Mouse (Mus musculus) olfactory bulb, adult 2 months (tissue): Measurements from ENCODE around the gene Ehd4. TPM values are rescaled to one million over a fixed set of nuclear protein-coding genes. Genes with fewer than 3 reads are reported as not detected.
A peak's percentile ranks its signal among the peaks of the same experiment; 100 is the strongest.

Source experiments
- H3K27ac ChIP-seq: fragments of 200-500 bp; 2 replicates; pipeline ENCODE4 v1.5.1; 2012; ENCODE audit warnings: low read depth, low read length; ENCODE audit not compliant: insufficient read depth
- H3K4me1 ChIP-seq: fragments of 200-500 bp; 2 replicates; pipeline ENCODE4 v1.6.1; 2012; ENCODE audit warnings: low read length; ENCODE audit not compliant: control insufficient read depth, insufficient read depth
- H3K4me3 ChIP-seq: fragments of 200-500 bp; 2 replicates; pipeline ENCODE4 v1.5.1; 2012; ENCODE audit warnings: mild to moderate bottlenecking, low read depth, low read length, moderate library complexity; ENCODE audit not compliant: insufficient read depth
- CTCF ChIP-seq: fragments of 200-500 bp; IDR thresholded peaks from 2 replicates; pipeline ENCODE4 v1.5.1; 2012; ENCODE audit warnings: low read depth, mild to moderate bottlenecking, low read length, moderate library complexity; ENCODE audit not compliant: insufficient read depth
- POLR2A ChIP-seq: fragments of 200-500 bp; IDR thresholded peaks from 2 replicates; pipeline ENCODE4 v1.6.1; 2012; ENCODE audit warnings: mild to moderate bottlenecking, low read depth, low read length, moderate library complexity; ENCODE audit not compliant: insufficient read depth
- WGBS: fragments of 180-500 bp; shearing (Covaris S2); methylation state at CpG from one replicate; pipeline ENCODE4 v1.1.7; 2018; 5-methylcytosine and 5-hydroxymethylcytosine counted together
- polyA plus RNA-seq: library from polyadenylated mRNA; stranded (reverse); fragments of >200 nt; gene quantifications from 2 replicates; pipeline ENCODE4 v1.2.4, GENCODE M21; 2012; ENCODE audit warnings: low replicate concordance; ENCODE audit not compliant: missing spikeins, insufficient read depth, insufficient read length

The Ehd4 gene
- not detected in 2 replicates for polyA plus RNA-seq

GRCm38 (mm10) chr2:120154361-120154894, at the start of gene Ehd4:
Ehd4 (minus strand) TSS chr2:120154606.
- Histone ChIP-seq H3K27ac (no peak within 1 kb of the TSS), H3K4me3 (peak within 1 kb of the TSS; percentile 74), H3K4me1 (peaks cover 6% of the 10 kb centered on the region; the same call in 1 of the 2 replicates)
- WGBS = under 1% methylated on average over 53 of the region's 53 CpGs
- TF ChIP-seq POLR2A (0 out of 2 replicates have a peak, but pooled peaks have one; percentile 30), CTCF (no peak)

DNA sequence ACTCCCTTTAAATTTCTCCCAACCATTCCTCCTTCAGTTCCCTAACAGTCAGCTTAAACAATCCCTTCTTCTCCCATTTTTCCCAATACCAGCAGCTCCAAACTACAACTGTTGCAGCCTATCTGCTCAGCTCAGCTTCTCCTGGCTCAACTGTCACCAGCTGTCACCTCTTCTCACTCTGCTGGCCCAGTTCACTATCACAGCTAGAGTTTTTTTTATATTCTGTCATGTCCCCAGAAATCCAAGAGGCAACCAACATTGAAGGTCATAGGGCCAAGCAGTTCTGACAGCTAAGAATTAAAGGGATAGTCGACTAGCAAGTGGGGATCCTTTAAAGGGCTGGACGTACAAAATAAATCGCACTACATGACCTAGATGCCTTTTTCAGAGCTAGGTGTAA, 49.3 kb upstream of the Ehd4 start:
- 71% methylated on average over 3 of the region's 3 CpGs for WGBS

DNA sequence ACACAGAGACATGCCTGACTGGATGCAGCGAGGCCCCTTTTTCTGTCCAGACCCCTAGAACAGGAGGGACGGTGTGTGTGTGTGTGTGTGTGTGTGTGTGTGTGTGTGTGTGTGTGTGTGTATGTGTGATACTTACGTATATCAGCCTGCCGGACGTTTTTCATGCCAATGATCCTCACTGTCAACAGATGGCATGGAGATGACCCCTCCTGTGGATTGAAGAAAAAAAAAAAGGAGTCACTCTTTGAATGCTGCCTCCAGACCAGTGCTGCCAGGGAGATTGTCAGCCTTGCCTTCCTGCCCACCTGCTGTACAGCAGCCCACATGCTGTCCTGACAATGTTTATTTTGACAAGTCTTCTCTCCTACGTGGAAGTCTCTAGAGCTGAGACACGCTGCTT, 45.7 kb upstream of the Ehd4 start:
- WGBS = 83% methylated on average over 7 of the region's 7 CpGs
- H3K4me1 ChIP-seq = no peaks in the 10 kb centered on the region
- TF ChIP-seq CTCF (no peak), POLR2A (no peak)
- no peak overlapping the region for H3K27ac ChIP-seq
- H3K4me3 ChIP-seq = no peak overlapping the region

More for the DNA sequence above, 49.3 kb upstream of the Ehd4 start:
- Histone ChIP-seq H3K4me1 (no peaks in the 10 kb centered on the region), H3K27ac (no peak overlapping the region), H3K4me3 (no peak overlapping the region)
- TF ChIP-seq POLR2A = no peak
- TF ChIP-seq CTCF = no peak

- TF ChIP-seq POLR2A = no peak
- TF ChIP-seq CTCF = no peak
- H3K4me1 ChIP-seq = no peaks in the 10 kb centered on the region
- no peak overlapping the region for H3K27ac ChIP-seq
- no peak overlapping the region for H3K4me3 ChIP-seq
- 87% methylated on average over 4 of the region's 4 CpGs for WGBS
Measured at GRCm38 (mm10) chr2:120188174-120188573, 33.8 kb upstream of the Ehd4 start.

GRCm38 (mm10) chr2:120187583-120187982, 33.2 kb upstream of the Ehd4 start:
- TF ChIP-seq CTCF = no peak
- TF ChIP-seq POLR2A = no peak
- Histone ChIP-seq H3K4me3 (no peak overlapping the region), H3K4me1 (no peaks in the 10 kb centered on the region), H3K27ac (no peak overlapping the region)
- WGBS = 90% methylated on average over 1 of the region's 1 CpGs

- Histone ChIP-seq H3K4me1 (no peaks in the 10 kb centered on the region), H3K27ac (no peak overlapping the region), H3K4me3 (no peak overlapping the region)
- WGBS = 79% methylated on average over 6 of the region's 6 CpGs
- no peak for TF ChIP-seq POLR2A
- no peak for TF ChIP-seq CTCF
Measured at GRCm38 (mm10) chr2:120185527-120186276, 31.3 kb upstream of the Ehd4 start.

DNA sequence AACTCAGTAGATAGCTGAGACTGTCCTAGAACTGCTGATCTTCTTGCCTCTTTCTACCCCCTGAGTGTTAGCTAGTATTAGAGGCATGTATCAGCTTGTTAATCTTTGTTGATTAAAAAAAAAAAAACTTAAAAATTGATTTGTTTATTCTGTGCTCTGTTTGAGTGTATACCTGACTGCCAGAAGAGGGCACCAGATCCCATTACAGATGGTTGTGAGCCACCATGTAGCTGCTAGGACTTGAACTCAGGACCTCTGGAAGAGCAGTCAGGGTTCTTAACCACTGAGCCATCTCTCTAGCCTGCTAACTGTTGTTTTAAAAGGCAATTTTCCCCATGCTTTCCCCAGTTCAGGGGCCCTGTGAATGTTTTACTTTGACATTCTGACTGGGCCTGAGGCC, 24.5 kb upstream of the Ehd4 start:
- no peak overlapping the region for H3K4me3 ChIP-seq
- no peaks in the 10 kb centered on the region for H3K4me1 ChIP-seq
- H3K27ac ChIP-seq = no peak overlapping the region
- TF ChIP-seq POLR2A = no peak
- TF ChIP-seq CTCF = no peak

- TF ChIP-seq CTCF (peak; percentile 79), POLR2A (no peak)
- Histone ChIP-seq H3K4me1 (no peaks in the 10 kb centered on the region), H3K4me3 (no peak overlapping the region), H3K27ac (no peak overlapping the region)
- WGBS = 26% methylated on average over 10 of the region's 10 CpGs
Measured at GRCm38 (mm10) chr2:120173718-120174117, 19.3 kb upstream of the Ehd4 start.

DNA sequence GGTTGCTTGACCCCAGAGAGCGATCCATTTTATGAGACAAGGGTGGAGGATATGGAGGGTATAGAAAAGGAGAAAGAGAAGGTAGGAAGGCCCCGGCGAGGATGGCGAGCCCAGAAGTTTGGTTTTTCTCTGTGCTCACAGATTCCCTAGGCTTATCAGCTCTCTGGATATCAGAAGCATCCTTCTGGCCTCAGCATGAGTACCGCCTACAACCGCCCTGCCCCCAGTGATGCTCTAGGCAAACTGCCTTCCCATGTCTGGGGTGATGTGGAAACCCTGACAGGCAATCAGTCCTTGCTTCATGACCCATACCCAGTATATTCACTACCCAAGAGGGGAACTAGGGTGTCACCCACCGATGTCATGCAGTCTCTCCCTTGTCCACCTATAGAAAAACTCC, 17.0 kb upstream of the Ehd4 start:
- H3K4me1 ChIP-seq = no peaks in the 10 kb centered on the region
- 98% methylated on average over 7 of the region's 7 CpGs for WGBS
- no peak overlapping the region for H3K27ac ChIP-seq
- no peak overlapping the region for H3K4me3 ChIP-seq
- TF ChIP-seq POLR2A (no peak), CTCF (no peak)
